Mouse (Mus musculus): ENCODE measurements around the gene Tgfbr3l.

Gene Tgfbr3l

DNA sequence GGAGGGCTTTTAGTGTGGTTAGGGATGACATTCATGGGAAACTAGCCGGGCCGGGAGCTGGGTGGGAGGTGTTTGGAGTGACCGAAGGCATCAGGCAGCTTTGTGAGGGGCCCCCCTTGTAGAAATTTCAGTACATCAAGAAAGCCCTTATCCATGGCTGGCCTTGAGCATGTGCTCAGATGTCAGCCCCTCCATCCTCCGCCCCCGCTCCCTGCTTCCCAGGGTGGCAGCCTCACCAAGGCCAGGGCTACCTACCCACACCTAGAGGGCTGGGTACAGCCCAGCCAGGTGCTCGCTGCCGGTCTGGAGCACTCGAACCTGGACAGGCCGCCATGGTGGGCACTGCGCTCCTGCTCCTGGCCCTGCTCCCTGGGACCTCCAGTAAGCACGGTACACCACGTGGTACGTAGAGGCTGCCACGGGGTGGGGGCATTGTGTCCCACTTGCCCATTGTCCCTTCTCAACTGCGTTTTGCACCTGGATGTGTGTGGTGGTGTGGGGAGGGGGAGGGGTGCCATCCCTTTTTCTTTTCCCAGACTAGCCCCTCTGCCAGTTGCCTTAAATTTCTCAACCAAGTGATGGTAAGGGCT is at the start of gene Tgfbr3l:
Gene Tgfbr3l, plus strand, starts transcription at position 264 of the 590 bp plus-strand sequence.
- DNase-seq, result no peak

DNA sequence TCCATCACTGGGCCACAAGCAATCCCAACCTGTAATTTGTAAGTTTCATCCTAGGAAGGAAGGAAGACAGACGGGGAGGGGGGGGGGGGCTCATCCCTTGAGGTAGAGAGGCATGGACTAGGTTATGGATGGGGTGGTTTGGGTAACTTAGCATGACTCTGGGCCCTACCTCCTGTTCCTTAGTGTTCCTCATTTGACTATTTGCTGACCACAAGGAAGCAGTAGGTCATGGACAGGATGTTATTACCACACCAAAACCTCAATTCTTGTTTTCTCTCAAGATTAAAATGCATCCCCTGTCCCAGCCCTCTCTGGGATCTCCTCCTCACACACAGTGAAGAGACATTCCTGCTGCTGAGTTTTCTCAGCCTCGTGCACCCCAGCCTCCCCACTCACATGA is 46.7 kb upstream of the Tgfbr3l start:
- DNase-seq, result no peak

DNA sequence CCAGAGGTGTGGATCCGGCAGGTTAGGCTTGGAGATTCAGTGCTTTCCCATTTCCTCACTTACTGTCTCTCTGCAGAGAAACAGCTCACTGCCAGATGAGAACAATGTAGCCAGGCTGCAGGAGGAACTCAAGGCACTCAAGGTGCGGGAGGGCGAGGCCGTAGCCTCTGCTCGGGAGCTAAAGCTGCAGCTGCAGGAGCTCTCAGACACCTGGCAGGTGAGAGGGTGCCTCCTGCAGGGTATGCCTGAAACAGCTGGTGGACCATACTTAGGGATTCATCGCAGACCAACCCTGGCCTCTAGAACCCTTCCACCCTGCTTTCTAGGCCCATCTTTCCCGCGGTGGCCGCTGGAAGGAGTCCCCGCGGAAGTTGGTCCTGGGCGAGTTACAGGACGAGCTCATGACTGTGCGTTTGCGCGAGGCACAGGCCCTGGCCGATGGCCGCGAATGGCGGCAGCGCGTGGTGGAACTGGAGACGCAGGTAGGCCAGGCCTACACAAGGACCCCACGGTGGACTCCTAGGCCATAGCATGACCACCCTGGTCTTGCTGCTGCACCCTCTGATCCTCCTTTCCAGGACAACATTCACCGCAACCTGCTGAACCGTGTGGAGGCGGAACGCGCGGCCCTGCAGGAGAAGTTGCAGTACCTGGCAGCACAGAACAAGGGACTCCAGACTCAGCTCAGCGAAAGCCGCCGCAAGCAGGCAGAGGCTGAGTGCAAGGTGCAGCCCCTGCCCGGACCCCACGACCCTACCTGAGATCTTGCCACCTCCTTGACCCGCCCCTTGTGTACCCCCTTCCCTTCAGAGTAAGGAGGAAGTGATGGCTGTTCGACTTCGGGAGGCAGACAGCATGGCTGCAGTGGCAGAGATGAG is 42.5 kb upstream of the Tgfbr3l start:
- no peak for DNase-seq

DNA sequence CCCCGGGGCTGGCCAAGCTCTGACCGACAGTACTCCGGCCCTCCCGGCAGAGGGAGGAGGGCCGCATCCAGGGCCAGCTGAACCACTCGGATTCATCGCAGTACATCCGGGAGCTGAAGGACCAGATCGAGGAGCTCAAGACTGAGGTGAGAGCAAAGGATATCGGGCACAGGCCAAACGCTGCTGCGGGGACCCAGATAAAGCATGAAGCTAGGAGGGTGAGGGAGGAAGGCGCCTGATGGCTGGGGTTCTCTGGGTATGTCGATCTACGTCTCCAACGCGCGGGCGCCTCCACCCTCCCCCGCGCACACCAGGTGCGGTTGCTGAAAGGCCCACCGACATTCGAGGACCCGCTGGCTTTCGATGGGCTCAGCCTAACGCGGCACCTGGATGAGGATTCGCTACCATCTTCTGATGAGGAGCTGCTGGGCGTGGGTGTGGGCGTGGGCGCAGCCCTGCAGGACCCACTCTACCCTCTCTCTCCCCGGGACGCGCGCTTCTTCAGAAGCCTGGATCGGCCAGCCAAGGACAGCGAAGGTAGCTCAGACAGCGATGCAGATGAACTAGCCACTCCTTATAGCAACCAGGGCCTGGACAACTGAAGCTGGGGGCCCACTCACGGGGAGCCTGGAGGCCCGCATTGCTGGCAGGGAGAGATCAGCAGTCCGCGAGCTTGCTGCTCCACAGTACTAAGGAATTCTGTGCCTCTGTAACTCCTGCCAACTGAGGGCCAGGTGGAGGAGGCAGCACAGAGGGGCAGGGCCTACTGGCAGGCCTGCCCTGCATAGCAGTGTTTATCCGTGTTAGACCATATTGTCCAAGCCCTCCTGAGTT is 41.6 kb upstream of the Tgfbr3l start:
- DNase-seq, result no peak

DNA sequence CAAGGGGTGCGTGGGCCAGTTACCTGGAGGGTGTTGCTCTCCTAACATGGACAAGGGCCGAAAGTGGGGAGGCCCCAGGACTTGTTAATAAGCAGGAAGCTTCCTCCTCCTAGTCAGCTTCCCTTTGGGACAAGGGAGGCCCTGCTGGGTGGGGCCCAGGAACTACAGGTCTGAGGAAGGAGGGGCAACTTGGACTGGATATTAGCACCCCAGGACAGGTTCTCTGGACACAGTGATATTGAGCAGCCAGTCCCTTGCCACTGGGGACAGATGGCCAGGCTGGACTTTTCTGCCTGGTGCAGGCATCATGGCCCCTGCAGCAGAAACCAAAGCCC is 41.0 kb upstream of the Tgfbr3l start:
- DNase-seq, result no peak

DNA sequence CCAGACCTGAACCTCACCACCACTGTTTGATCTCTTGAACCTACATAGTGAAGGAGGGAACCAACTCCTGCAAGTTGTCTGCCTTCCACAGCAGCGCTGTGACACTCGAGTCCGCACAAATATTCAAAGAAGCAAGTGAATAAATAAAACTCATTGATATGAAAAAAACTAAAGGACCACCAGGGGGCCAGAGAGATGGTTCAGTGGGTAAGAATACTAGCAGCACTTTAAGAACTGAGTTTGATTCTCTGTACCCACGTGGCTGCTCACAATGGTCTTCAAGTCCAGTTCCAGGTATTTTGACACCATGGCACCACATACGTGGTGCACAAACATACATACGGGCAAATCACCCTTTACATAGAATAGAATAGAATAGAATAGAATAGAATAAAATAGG is 36.9 kb upstream of the Tgfbr3l start:
- no peak for DNase-seq

DNA sequence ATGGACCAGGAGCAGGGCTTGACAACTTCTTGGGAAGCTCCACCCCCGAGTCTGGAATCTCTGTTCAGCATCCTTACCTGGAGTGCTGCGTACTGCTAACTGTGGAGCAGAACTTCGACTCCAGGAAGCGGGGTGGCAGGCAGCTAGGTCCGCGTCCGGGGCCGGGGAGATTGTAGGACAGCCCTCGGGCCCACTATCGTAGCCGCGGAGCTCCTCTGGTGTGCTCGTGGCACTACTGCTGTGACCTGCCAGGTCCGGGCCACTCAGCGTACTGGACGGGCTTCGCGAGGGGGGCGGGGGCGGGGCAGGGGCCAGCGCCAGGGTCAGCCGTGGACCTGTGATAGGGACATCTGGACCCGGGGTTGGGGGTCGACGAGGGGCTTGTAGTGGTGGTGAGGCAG is 35.2 kb upstream of the Tgfbr3l start:
- no peak for DNase-seq

DNA sequence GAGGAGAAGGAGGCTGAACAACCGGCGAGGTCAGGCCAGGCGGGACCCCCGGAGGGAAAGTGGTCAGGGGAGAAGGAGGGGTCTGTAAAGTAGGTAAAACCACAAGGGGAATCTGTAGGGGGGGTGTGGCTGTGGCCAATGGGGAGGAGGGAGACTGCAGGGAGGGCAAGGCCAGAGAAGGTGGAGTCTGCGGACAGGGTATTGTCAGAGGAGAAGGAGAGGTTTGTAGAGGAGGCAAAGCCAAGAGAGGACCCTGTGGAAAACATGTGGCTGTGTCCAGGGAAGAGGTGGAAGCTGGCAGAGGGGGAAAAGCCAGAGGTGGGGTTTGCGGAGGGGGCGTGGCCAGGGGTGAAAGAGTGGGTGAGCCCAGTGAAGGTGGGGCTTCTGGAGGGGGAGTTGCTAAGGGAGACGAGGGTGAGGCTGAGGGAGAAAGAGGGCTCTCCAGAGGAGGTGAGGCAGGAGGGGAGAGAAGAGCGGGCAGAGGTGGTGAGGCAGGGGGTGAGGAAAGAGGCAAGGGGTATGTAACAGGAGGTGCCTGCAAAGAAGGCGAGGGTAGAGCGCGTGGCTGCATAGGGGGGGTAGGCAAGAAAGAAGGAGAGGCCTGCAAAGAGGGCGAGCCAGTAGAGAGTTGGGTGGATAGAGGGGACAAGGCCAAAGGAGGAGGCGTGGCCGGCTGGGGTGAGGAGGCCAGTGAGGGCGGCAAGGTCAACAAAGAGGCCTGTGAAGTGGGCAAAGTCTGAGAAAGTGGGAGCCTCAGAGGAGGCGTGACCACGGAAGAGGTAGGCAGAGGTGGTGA is 34.6 kb upstream of the Tgfbr3l start:
- DNase-seq, result no peak

DNA sequence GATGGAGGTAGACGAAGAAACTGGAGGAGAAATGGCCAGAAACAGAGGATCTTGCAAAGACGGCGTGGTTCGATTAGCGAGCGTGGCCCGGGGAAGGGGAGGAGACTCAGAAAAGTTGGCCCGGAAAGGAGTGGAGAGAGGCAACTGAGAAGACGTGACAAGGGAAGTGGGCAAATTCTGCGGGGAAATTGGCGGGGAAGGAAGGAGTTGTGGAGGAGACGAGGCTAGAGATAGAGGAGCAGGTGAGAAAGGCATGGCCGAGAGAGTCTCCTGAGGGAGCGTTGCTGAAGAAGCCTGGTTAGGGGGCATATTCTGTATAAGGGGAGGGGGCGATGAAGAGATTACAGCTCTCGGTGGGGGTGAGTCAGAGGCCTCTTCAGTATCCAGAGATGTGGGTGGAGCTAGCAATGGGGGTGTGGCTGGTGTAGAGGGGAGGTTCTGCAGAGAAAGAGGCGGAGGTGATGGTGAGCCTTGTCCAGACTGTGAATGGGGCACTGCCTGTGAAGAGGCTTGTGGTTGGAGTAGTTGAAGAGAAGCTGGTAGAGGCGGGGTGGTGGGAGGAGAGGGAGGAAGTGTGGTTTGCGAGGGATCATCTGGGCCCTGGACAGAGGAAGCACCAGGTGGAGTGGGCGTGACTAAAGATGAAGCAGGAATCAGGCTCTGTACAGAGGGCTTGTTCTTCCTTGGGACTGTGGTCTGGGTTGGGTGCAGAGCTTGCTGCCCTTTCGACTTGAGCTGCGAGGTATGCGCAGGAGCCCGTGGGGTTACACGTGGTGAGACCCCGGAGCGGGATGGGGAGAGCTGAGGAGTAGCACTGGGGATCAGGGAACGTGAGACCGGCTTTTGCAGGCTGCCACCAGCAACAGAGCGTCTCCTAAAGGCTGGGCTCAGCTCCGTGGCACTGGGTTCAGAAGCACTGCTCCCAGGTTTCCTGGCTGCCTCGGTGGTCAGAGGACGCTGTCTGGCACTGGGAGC is 33.7 kb upstream of the Tgfbr3l start:
- no peak for DNase-seq

DNA sequence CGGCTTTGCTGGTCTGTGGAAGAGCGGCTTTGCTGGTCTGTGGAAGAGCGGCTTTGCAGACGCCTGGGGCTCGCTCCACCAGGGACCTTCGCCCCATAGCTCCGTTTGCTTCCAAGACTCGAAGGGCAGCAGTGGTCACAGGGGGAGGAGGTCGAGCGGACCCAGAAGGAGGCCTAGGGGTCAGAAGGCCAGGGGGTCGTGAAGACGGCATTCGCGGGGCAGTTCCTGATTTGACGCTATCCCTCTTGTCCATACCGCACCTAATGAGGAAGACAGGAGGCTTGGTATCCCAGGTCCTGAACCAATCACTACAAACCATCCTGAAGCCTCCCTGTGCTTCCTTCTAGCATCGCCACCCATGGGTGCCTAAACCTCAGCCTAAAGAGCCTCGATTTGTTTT is 31.7 kb upstream of the Tgfbr3l start:
- DNase-seq, result no peak

DNA sequence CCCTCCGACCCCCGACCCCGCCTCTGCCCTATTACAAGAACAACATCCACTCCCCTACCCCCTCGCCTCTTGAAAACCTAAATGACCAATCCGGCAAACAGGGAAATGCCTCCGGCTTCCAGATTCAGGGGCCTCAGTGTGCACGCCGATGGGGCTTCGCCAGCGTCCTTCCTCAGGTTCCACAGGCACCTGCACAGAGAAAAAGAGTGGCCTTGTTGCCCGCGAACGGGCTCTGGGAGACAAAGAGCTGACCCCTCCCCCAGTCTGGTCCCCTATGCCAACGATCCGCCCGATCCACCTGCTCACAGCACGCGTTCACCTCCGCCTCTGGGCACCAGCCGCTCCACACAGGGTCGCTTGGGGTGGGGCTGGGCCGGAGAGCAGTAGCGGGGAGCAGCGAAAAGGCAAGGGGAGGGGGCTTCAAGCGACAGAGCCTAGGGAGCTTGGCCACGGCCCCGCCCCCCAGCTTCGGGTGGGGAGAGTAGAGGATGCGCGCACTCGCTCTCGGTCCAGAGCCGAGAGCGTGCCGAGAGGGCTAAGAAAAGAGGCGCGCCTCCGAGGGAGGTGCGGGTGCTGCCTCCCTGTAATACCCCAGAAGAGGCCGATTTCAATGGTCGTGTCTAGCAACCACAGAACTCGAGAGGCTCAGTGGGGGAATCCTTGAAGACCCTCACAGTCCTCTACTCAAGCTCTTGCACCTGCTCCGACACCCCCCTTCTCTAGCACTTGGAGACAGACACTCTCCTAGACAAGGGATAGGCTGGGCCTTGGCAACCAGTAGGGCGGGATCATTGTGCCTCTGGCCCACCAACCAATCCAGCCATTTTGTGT is 31.0 kb upstream of the Tgfbr3l start, which contains the start of gene Prr36:
Gene Prr36, minus strand, starts transcription at position 669 of the 831 bp plus-strand sequence.
- DNase-seq, result peak; percentile 66

DNA sequence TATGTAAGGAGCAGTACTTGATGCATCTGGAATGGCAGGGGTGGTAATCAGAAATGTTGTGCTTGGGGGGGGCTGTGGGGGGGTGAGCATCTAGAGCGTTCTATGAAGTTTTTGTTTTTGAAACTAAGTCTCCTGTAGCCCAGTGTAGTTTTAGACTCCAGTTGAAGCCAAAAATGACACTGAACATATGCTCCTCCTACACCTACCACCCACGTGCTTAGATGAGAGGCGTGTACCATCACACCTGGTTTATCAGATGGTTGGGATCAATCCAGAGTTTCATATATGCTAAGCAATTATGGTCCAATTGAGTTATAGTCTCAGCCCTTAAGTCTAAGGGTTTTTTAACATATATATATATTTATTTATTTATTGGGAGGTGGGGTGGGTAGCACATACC is 28.4 kb upstream of the Tgfbr3l start:
- no peak for DNase-seq

DNA sequence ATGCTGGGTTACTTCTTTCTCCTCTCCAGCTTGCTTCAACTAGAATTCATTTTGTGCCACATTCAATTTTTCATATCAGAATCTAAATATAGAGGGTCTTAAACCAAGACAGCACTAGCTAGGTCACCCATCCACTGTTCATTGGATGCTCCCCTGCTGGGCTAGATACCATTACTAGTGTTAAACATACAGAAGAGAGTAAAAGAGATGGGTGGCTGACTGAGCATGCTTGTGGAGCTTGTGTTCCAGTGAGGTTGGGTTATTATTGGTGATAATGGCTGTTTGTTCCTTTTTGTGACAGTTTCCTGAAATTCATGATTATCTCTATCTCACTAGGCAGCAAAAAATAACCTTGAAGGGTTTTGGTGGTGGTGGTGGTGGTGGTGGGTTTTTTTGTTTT is 26.0 kb upstream of the Tgfbr3l start:
- no peak for DNase-seq

DNA sequence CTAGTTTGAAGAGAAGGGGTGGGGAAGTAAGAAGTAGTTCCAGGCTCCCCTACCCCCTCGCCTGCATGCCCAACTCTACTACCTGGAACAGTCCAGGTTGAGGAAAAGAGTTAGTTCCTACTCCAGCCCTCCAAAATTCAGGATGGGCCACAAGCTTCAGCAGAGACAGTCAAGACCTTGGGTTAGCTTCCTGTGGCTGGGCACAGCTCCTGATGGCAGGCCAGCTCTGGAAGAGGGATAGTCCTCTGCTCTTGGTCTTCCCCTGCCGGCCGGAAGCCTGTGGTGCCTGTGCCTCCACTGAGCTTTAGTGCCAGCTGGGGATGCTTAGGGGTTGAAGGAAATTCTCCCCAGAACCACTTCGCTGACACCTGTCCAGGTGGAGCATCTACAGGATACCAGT is 21.7 kb upstream of the Tgfbr3l start:
- no peak for DNase-seq

DNA sequence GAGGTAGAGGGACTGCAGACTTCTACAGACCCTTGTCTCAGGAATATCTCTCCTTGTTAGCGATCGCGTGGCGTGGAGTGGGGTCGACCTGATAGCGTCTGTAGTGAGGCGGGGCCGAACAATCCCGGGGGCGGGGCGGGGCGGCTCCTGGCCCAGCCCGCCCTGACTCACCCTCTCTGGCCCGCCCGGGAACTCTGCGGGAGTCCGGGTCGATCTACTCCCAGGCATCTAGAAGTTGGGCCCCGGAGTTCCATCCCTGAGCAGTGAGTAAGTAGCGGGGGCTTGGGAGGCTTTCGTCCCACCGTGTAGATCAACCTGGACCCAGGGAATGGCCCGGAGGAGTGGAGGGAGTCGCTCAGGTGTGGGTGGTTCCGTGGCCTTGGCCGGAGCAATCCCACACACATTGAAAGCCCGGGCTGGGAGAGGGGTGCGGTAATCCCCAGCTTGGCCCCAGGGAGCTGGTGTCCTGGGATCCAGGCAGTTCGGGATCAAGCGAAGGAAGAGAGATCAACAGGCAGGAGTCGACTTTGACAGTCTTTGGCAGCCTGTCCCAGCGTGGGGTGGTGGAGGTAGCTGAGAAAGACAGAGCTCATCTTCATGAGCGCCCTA is 21.2 kb upstream of the Tgfbr3l start, which contains the start of gene Lrrc8e:
Gene Lrrc8e, plus strand, starts transcription at position 89 of the 609 bp plus-strand sequence.
- DNase-seq, result no peak

DNA sequence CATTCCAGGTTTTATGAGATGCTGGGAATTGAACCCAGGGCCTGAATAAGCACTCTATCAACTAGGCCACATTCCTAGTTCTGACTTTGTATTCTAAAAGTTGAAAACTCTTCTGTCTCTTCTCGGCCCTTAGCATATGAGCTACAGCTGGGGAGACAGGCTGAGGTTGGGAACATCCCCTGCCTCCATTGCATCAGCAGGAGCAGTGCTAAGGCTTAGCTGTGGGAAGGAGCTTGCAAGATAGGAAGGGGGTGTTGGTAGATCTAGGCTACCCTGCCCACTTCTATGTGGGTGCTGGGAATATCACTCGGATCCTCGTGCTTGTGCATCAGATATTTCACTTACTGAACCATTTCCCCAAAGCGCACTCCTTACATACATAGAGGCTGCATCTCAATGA is 20.1 kb upstream of the Tgfbr3l start:
- DNase-seq, result no peak

DNA sequence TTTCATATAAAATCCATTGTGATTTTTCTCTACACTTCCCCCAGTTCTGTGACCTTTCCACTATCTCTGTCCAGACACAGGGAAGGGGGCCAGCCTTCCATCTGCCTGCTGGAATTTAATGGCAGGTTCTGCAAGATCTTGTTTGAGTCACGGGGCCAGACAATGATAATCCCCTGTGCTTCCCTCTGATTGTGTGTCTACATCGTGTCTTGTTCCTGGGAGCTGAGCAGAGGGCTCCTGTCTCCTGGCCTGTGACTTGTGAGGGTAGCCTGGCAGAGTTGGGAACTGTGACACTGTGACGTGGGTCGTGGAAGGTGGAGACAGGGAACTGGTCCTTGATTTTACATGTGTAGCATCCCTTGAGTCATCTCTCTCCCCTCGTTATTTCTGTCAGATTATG is 18.2 kb upstream of the Tgfbr3l start:
- DNase-seq, result no peak

DNA sequence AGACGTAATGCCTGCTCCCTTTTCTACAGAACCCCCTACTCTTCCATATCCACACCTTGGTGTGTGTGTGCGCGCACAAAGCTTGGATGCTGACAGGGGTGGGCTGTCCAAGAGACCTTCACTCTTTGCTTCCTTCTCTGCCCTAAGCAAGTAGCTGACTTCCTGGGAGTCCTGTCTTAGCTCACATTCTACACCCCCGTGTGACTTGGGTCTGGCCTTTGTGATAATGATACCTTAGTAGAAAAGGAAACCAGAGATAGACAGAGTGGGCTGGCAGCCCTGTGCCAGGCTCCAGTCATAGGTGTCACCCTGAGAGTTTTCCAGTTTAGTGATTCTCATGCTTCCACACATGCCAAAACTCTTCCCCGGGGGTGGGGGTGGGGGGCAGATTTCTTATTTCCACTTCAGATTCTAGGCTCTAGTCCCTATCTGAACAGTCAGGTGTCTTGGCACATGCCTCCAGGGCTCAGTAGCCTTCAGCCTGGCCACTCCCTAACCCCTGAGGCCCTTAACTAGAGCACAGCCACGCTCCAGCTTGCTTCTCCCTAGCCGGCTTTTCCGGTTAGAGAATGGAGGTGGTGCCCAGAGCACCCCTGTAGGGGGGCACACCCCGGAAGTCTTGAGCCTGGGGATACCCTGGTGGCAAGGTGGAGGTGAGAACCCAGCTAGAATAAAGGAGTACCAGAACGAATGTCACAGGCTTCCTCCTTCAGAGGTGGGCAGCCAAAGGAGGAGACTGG is 17.2 kb upstream of the Tgfbr3l start:
- no peak for DNase-seq

DNA sequence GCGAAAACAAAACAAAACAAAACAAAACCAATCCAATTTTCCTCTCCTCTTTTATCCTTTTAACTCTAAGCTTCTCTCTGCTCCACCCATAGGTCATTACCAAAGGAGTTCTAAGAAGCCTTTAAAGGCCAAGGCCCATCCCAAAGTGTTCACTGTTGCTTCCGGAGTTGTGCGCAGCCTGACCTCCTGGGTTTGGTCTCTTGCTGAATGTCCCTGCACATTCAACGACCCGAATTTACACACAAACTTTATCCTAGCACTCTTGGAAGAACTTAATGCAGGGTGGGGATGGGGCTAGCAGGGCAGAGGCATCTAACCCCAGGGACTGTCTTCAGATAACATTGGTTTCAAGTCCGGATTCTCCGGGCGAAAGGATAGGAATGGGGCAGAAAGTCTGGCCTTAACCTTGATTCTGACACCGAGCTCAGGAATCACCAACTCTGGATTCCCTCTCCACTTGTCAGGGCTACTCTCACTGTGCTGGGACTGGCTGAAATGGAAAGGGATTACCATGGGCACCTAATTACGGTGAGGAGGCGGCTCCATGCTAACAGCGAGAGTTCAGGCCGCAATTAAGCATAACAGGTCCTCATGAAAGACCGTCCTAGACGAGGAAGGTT is 10.1 kb upstream of the Tgfbr3l start:
- DNase-seq, result no peak

Data from cerebellum, adult 11 months (tissue).